Mouse (Mus musculus): ENCODE results near the gene Zbtb34. TPM values are rescaled to one million over a fixed set of nuclear protein-coding genes. Genes with fewer than 3 reads are reported as not detected.

Zbtb34 gene
- 9.5 TPM for polyA plus RNA-seq (2014; fragmentation: Illumina TruSeq; extraction: RNeasy Lipid Tissue Mini Kit (QIAGEN cat#74804))

DNA sequence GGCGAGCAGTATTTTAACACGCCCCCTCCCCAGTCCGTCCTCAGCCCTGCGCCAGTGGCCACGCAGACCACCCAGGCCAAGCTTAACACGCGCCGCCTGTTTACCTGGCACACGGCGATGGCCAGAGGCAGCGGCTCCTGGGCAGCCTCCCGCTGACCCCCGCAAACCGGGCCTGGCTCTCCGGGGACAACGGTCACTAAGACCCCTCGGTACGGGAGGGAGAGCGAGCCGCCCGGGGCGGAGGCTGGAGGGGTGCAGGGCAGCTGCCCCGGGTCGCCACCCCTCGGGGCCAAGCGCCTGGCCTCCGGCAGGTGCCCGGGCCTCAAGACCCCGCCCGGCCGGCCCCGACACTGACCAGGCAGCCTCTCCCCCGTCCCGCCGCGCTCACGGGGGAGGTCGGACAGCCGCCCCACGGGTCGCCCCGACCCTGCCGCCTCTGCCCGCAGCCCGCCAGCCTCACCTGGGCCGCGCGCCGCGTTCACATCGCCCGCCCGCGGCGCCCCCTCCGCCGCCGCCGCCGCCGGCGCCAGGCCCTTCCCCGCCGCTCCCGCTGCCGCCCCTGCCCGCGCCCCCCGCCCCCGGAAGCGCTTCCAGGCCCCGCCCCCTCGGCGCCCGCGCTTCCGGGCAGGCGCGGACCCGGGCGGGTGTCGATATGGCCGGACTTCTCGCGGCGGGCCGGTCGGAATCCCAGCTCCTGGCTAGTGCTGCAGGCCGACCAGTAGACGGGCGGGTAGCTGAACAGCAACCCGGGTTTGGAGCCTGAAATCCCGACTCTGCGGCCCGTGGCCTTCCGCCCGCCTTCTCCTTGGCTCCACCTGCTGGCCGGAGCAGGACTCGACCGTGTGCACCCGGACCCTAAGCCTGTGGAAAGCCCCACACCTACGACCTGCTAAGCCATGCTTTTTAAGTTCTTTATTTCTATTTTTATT, at the start of gene Zbtb34:
Gene Zbtb34, minus strand, starts transcription at position 554 of the 929 bp plus-strand sequence.

DNA sequence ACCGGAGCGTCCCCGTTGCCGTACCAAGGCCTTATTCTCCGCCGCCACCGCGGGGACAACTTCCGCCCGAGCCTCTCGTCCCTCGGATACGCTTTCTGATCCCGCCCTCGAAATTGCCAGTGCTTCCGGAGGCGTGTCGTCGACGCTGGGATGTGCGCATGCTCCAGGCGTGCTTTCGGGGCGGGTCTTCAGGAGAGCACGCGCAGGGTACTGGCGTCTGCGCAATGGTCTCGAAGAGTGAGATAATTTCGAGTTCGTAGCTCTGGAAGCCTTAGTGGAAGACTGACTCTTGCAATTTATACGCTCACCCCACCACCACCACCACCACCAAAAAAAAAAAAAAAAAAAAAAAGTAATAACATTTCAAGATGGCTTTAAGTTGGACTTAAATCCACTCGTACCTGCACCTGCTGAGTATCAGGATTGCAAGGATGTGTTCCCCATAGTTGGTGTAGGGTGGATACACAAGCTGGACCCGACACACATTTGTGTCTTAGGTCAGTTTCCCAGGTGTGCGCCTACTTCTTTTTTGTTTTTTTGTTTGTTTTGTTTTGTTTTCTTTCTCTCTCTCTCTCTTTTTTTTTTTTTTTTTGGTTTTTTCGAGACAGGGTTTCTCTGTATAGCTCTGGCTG, 37.5 kb upstream of the Zbtb34 start, which contains the start of gene Zbtb43:
Gene Zbtb43, minus strand, starts transcription at position 94 of the 632 bp plus-strand sequence.

DNA sequence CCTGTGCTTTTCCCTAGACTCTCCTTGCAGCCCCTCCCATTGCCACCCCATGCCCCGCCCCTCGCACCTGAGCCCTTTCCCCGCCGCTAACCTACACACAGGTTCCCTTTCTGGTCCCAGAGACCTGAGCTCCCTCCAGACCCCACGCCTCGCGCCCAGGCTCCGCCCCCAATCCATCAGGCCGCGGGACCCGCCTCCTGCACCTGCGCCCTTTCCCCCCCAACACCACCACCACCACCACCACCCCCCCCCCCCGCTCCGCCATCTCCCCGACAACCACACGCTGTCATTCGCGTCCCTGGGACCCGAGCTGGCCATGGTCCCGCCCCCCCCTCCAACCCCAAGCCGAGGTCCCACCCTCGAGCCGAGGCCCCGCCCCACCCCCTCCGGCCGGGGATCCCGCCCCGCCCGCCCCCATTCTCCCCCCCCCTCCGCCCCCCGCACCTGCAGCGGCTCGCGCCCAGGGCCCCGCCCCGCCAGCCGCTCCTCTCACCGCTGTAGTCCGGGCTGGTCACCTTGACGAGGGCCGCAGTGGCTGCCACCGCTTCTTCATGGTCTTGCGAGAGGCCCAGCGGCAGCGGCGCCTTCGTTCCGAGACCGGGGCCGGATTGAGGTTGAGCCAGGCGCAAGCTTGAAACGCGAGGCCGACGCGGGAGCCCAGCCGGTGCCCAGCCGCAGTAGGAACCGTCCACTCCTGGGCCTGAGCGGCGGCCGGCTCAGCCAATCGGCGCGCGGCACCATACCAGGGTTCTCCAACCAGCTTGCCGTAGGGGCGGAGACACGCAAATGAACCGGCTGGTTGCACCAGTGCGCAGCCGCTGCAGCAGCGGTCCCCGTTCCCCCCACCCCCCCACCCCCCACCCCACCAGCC, 60.1 kb downstream of the Zbtb34 start, which contains the start of gene Ralgps1:
Gene Ralgps1, minus strand, starts transcription at position 710 of the 871 bp plus-strand sequence.

Other genes with a start within 250 kb of the Zbtb34 start
- 13.6 TPM for gene Angptl2, start 215.3 kb downstream of the Zbtb34 start, polyA plus RNA-seq (2014; fragmentation: Illumina TruSeq; extraction: RNeasy Lipid Tissue Mini Kit (QIAGEN cat#74804))
- 6.4 TPM for gene Ralgps1, start 59.8 kb downstream of the Zbtb34 start, polyA plus RNA-seq (2014; fragmentation: Illumina TruSeq; extraction: RNeasy Lipid Tissue Mini Kit (QIAGEN cat#74804))
- 19.1 TPM for gene Zbtb43, start 37.2 kb upstream of the Zbtb34 start, polyA plus RNA-seq (2014; fragmentation: Illumina TruSeq; extraction: RNeasy Lipid Tissue Mini Kit (QIAGEN cat#74804))
- not detected for gene Lmx1b, start 209.2 kb upstream of the Zbtb34 start, polyA plus RNA-seq (2014; fragmentation: Illumina TruSeq; extraction: RNeasy Lipid Tissue Mini Kit (QIAGEN cat#74804))